Mouse (Mus musculus) adrenal gland, postnatal 4 days (tissue): ENCODE data around the gene Hist1h4a. TPM values are rescaled to one million over a fixed set of nuclear protein-coding genes. Genes with fewer than 3 reads are reported as not detected.
"Not testable (repeated sequence)": the region's sequence is repeated elsewhere in the genome, so short reads cannot be mapped to it uniquely, and the experiment has no call there.

ENCODE experiments used
- DNase-seq, 2 experiments: peaks; one replicate each; pipeline ENCODE4 v3.0.0; 2021 to 2022; ENCODE audit warnings: low spot score in 2 of 2, mixed read lengths in 2 of 2
- long read RNA-seq, 2 experiments: library from polyadenylated mRNA; stranded (forward); transcript quantifications; one replicate each; pipeline ENCODE4 v2.0.0; 2021
- total RNA-seq, 2 experiments: library from RNA; stranded (reverse); gene quantifications; 2 replicates each; pipeline ENCODE4 v1.2.3; 2021

The Hist1h4a gene
- 100 to 1,000 TPM; 348 to 415 TPM for total RNA-seq
- long read RNA-seq, experiment 1 = 0 reads
- long read RNA-seq, experiment 2 = 0 reads

GRCm38 (mm10) chr13:23760972-23761864 is at the start of gene Hist1h4a:
TSS of gene Hist1h4a (minus strand) at chr13:23761230.
- DNase-seq = peak; percentile 95 to 98

- no peak for DNase-seq
Measured at GRCm38 (mm10) chr13:23806422-23807052, 45.5 kb upstream of the Hist1h4a start, which contains the start of gene Slc17a2. TSS of gene Slc17a2 (plus strand) at chr13:23806993.

- DNase-seq = no peak
Measured at GRCm38 (mm10) chr13:23804532-23804931, 43.5 kb upstream of the Hist1h4a start.

GRCm38 (mm10) chr13:23799405-23799804 is 38.4 kb upstream of the Hist1h4a start:
- DNase-seq = no peak

GRCm38 (mm10) chr13:23792520-23792919 is 31.5 kb upstream of the Hist1h4a start:
- peak in 1 of 2 experiments; percentile 16 for DNase-seq

- no peak for DNase-seq
Measured at GRCm38 (mm10) chr13:23779025-23779424, 18.0 kb upstream of the Hist1h4a start.

GRCm38 (mm10) chr13:23778339-23778738 is 17.3 kb upstream of the Hist1h4a start:
- DNase-seq = no peak

- no peak for DNase-seq
Measured at GRCm38 (mm10) chr13:23772561-23773313, 11.7 kb upstream of the Hist1h4a start.

- not testable (repeated sequence) for DNase-seq
Measured at GRCm38 (mm10) chr13:23769613-23770012, 8.6 kb upstream of the Hist1h4a start, which contains the start of gene Trim38. TSS of gene Trim38 (plus strand) at chr13:23769913.

GRCm38 (mm10) chr13:23768834-23769397 is 7.9 kb upstream of the Hist1h4a start:
- DNase-seq = no peak

- no peak for DNase-seq
Measured at GRCm38 (mm10) chr13:23766772-23767171, 5.7 kb upstream of the Hist1h4a start.

GRCm38 (mm10) chr13:23765172-23765513 is 4.1 kb upstream of the Hist1h4a start:
- DNase-seq = no peak

GRCm38 (mm10) chr13:23764324-23765171 is 3.5 kb upstream of the Hist1h4a start:
- no peak for DNase-seq

- DNase-seq = peak; percentile 54 to 61
Measured at GRCm38 (mm10) chr13:23763586-23764323, 2.7 kb upstream of the Hist1h4a start, which contains the start of gene Hist1h1a. TSS of gene Hist1h1a (plus strand) at chr13:23763666.

- DNase-seq = no peak
Measured at GRCm38 (mm10) chr13:23763242-23763585, 2.2 kb upstream of the Hist1h4a start.

GRCm38 (mm10) chr13:23761871-23762821 is 1.1 kb upstream of the Hist1h4a start, which contains the start of gene Hist1h3a:
TSS of gene Hist1h3a (minus strand) at chr13:23762386.
- DNase-seq = peak; percentile 30 to 32

- DNase-seq = no peak
Measured at GRCm38 (mm10) chr13:23760240-23760971, 624 bp downstream of the Hist1h4a start.

- no peak for DNase-seq
Measured at GRCm38 (mm10) chr13:23759916-23760239, 1.2 kb downstream of the Hist1h4a start.
